Mouse (Mus musculus): Measurements from ENCODE around the gene Prr14l. TPM values are rescaled to one million over a fixed set of nuclear protein-coding genes. Genes with fewer than 3 reads are reported as not detected.
A peak's percentile ranks its signal among the peaks of the same experiment; 100 is the strongest.
"Not testable (repeated sequence)": the region's sequence is repeated elsewhere in the genome, so short reads cannot be mapped to it uniquely, and the experiment has no call there.

The Prr14l gene
- polyA plus RNA-seq, 1 experiment from 2014 or later: 12.1 TPM

DNA sequence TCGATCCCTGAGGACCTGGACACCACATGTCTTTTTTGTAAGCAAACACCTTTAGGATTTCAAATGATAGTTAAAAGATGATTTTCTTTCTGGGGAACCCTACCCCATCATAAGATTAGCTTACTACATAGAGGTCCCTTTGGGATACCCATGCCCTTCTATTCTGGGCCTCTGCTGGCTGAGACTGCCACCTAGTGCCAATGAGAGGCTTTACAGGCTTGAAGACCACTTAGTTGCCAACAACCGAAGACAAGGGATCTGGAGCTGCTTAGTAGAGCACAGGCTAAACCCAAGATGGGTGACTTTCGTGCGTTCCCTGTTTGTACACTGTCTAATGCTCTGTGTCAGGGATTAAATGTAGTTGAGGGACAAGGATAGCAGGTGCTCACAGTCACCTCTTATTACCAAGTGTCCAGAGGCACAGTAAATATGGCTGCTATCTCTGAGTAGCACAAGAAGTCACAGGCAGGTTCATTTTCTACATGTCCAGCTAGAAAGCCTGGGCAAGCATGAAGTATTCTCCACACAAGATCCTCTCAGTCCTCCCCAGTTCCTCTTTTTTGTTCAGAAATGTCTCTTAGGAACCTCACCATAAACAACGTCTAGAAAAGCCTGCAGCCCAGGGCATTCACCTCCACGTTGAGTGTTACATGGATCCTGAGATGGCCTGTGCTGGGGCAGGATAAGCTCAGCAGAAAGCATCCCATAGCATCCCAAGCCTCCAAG, 106.2 kb downstream of the Prr14l start:
- ATAC-seq: peak; percentile 47
- no peaks in the 10 kb centered on the region for H3K36me3 ChIP-seq (ENCODE audit: control insufficient read depth, insufficient read depth)
- no peak overlapping the region for H3K27ac ChIP-seq (ENCODE audit: low read length)
- H3K4me3 ChIP-seq (replicated peaks; ENCODE audit: low read length): no peak overlapping the region
- no peak overlapping the region for H3K4me2 ChIP-seq (ENCODE audit: low read length)
- WGBS: 63% methylated on average over 6 of the region's 6 CpGs
- no peaks in the 10 kb centered on the region for H3K27me3 ChIP-seq (replicated peaks; ENCODE audit: control insufficient read depth, insufficient read depth, low read length)
- H3K9ac ChIP-seq (replicated peaks; ENCODE audit: low read depth, low read length): no peak overlapping the region
- no peaks in the 10 kb centered on the region for H3K9me3 ChIP-seq (ENCODE audit: control insufficient read depth, low read length)
- peaks cover 6% of the 10 kb centered on the region for H3K4me1 ChIP-seq (replicated peaks; ENCODE audit: control insufficient read depth, insufficient read depth, low read length)

DNA sequence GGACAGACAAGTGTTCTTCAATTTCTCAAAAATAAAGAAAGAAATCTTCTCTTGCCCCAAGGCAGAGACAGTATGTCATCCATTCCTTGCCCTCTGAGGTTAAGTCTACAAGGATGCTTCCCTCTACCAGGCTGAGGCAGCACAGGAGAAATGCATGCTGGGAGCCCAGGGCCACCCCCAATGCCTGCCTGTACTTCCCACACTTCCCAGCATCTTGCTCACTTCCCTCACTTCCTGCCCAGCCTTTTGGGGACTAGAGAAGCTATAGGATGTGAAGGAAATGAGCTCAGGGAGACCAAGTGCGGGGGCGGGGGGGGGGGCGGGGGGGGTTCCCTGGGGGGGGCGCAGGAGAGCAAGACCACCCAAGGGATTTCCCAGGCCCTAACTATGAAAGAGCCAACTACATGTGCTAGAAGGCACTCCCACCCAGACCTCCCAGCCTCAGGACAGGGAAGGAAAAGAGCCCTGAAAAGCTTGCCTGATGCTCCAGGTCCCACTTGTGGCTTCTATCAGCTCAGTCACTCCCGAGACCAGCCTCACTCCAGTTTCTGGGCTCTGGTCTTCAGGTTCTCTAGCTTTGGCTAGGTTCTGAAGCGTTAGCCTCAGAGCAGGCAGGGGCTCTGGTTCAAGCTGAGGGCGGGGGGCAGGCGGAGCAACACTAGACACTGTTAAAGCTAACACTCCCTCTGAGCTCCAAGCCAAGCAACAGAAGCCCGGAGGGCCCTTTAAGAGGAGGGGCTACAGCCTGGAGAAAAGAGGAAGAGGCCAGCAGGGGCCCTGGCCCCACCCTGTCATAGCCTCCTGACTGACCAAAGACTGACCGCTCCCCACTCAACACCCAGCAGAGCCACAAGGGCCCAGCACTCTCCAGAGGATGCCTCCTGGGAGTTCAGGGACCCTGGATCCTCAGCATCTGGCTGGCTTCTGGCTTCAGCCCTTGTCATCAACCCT, 108.1 kb downstream of the Prr14l start:
- H3K27ac ChIP-seq (ENCODE audit: low read length): no peak overlapping the region
- no peaks in the 10 kb centered on the region for H3K9me3 ChIP-seq (ENCODE audit: control insufficient read depth, low read length)
- H3K9ac ChIP-seq (replicated peaks; ENCODE audit: low read depth, low read length): no peak overlapping the region
- H3K27me3 ChIP-seq (replicated peaks; ENCODE audit: control insufficient read depth, insufficient read depth, low read length): no peaks in the 10 kb centered on the region
- H3K4me2 ChIP-seq (ENCODE audit: low read length): no peak overlapping the region; the same call in 1 of the 2 replicates
- H3K4me3 ChIP-seq (replicated peaks; ENCODE audit: low read length): peak overlapping the region; percentile 22
- peak; percentile 30; the same call in 1 of the 2 replicates for ATAC-seq
- 8% methylated on average over 7 of the region's 10 CpGs for WGBS
- H3K36me3 ChIP-seq (ENCODE audit: control insufficient read depth, insufficient read depth): no peaks in the 10 kb centered on the region
- peaks cover 10% of the 10 kb centered on the region for H3K4me1 ChIP-seq (replicated peaks; ENCODE audit: control insufficient read depth, insufficient read depth, low read length)

- Histone ChIP-seq H3K9ac (replicated peaks; ENCODE audit: low read depth, low read length) (0 out of 2 replicates have a peak overlapping the region, but pooled peaks have one; percentile 12), H3K27ac (ENCODE audit: low read length) (peak overlapping the region; percentile 70), H3K4me1 (replicated peaks; ENCODE audit: control insufficient read depth, insufficient read depth, low read length) (peaks cover 10% of the 10 kb centered on the region), H3K9me3 (ENCODE audit: control insufficient read depth, low read length) (no peaks in the 10 kb centered on the region), H3K27me3 (replicated peaks; ENCODE audit: control insufficient read depth, insufficient read depth, low read length) (no peaks in the 10 kb centered on the region), H3K36me3 (ENCODE audit: control insufficient read depth, insufficient read depth) (no peaks in the 10 kb centered on the region), H3K4me3 (replicated peaks; ENCODE audit: low read length) (no peak overlapping the region), H3K4me2 (ENCODE audit: low read length) (no peak overlapping the region)
- peak; percentile 62 for ATAC-seq
- WGBS: 42% methylated on average over 9 of the region's 9 CpGs
Observed at GRCm38 (mm10) chr5:32742149-32742548, 111.9 kb downstream of the Prr14l start.

GRCm38 (mm10) chr5:32741377-32741776, 112.7 kb downstream of the Prr14l start:
- WGBS: 47% methylated on average over 4 of the region's 4 CpGs
- not testable (repeated sequence) for H3K4me2 ChIP-seq (ENCODE audit: low read length)

DNA sequence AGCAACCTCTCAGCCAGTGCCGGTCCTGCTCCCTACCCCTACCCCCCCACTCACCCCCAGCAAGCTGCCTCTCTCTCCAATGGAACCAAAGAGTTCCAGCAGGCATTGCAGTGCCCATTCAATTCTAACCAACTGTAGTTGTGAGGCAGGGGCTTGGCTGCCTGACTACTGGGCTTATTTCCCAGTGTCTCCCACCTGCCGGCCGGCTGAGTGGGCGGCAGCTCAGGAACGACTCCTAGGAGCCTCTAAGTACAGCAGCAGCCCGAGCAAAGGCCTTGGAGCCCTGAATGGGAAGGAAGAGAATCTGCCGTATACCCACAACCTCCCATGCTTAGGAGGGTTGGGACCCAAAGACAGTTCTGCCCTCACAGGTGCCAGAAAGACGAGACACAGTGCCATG, 113.2 kb downstream of the Prr14l start:
- not testable (repeated sequence) for H3K9me3 ChIP-seq (ENCODE audit: control insufficient read depth, low read length); H3K27ac ChIP-seq (ENCODE audit: low read length); H3K4me2 ChIP-seq (ENCODE audit: low read length); H3K36me3 ChIP-seq (ENCODE audit: control insufficient read depth, insufficient read depth); H3K4me3 ChIP-seq (replicated peaks; ENCODE audit: low read length); ATAC-seq; H3K9ac ChIP-seq (replicated peaks; ENCODE audit: low read depth, low read length); H3K27me3 ChIP-seq (replicated peaks; ENCODE audit: control insufficient read depth, insufficient read depth, low read length)
- 68% methylated on average over 8 of the region's 8 CpGs for WGBS
- H3K4me1 ChIP-seq (replicated peaks; ENCODE audit: control insufficient read depth, insufficient read depth, low read length): peaks cover 10% of the 10 kb centered on the region

More at GRCm38 (mm10) chr5:32741377-32741776, 112.7 kb downstream of the Prr14l start:
- Histone ChIP-seq H3K27ac (ENCODE audit: low read length) (peak overlapping the region; percentile 70), H3K4me1 (replicated peaks; ENCODE audit: control insufficient read depth, insufficient read depth, low read length) (peaks cover 10% of the 10 kb centered on the region)
- not testable (repeated sequence) for H3K9ac ChIP-seq (replicated peaks; ENCODE audit: low read depth, low read length); H3K27me3 ChIP-seq (replicated peaks; ENCODE audit: control insufficient read depth, insufficient read depth, low read length); H3K4me3 ChIP-seq (replicated peaks; ENCODE audit: low read length); H3K36me3 ChIP-seq (ENCODE audit: control insufficient read depth, insufficient read depth); H3K9me3 ChIP-seq (ENCODE audit: control insufficient read depth, low read length)
- ATAC-seq: peak; percentile 53

DNA sequence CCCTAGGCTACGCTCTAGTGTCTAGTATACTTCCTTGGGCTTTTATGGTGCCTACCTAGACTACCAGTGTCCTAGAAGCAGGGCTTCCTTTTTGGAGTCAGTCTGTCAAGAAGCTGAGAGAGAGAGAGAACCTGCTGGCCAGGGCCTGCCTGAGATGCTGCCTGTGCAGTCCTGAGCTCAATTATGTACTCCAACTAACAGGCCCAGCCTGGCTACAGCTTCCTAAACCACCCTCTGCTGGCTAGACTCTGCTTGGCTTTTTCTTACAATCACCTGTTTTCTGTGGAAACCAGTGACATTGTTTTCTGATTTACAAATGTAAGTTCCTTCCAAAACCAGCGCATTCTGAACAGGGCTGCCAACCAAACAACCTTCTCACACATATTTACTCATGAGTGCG, 113.9 kb downstream of the Prr14l start:
- Histone ChIP-seq H3K4me3 (replicated peaks; ENCODE audit: low read length) (no peak overlapping the region), H3K9ac (replicated peaks; ENCODE audit: low read depth, low read length) (no peak overlapping the region), H3K9me3 (ENCODE audit: control insufficient read depth, low read length) (no peaks in the 10 kb centered on the region), H3K36me3 (ENCODE audit: control insufficient read depth, insufficient read depth) (no peaks in the 10 kb centered on the region), H3K27ac (ENCODE audit: low read length) (no peak overlapping the region), H3K27me3 (replicated peaks; ENCODE audit: control insufficient read depth, insufficient read depth, low read length) (no peaks in the 10 kb centered on the region), H3K4me1 (replicated peaks; ENCODE audit: control insufficient read depth, insufficient read depth, low read length) (peaks cover 10% of the 10 kb centered on the region), H3K4me2 (ENCODE audit: low read length) (no peak overlapping the region)
- ATAC-seq: no peak
- 99% methylated on average over 3 of the region's 3 CpGs for WGBS

Other genes starting within 250 kb of the Prr14l start
- gene Yes1, start 243.1 kb downstream of the Prr14l start, polyA plus RNA-seq (2015; fragmentation: Nextera tagmentation; extraction: Ambion mirVana): 20.6 and 23.8 TPM in 2 replicates
- gene Pisd, start 68.6 kb downstream of the Prr14l start, polyA plus RNA-seq (2015; fragmentation: Nextera tagmentation; extraction: Ambion mirVana): 105 and 106 TPM in 2 replicates
- not detected in 2 replicates for gene Gm20671, start 27.1 kb downstream of the Prr14l start, polyA plus RNA-seq (2015; fragmentation: Nextera tagmentation; extraction: Ambion mirVana)
- gene Depdc5, start 9.4 kb upstream of the Prr14l start, polyA plus RNA-seq (2015; fragmentation: Nextera tagmentation; extraction: Ambion mirVana): 32.1 and 33.2 TPM in 2 replicates
- gene Ywhah, start 164.6 kb upstream of the Prr14l start, polyA plus RNA-seq (2015; fragmentation: Nextera tagmentation; extraction: Ambion mirVana): 643 and 677 TPM in 2 replicates
- gene Slc5a1, start 250.0 kb upstream of the Prr14l start, polyA plus RNA-seq (2015; fragmentation: Nextera tagmentation; extraction: Ambion mirVana): not detected in 2 replicates

All from forebrain, embryonic 16.5 days (tissue).